Mouse (Mus musculus): Measurements from ENCODE around the gene Wdr4. TPM values are rescaled to one million over a fixed set of nuclear protein-coding genes. Genes with fewer than 3 reads are reported as not detected.

Gene Wdr4
- total and polyA plus RNA-seq, 2 experiments from 2014 or later = 27.0 to 66.0 TPM

GRCm38 (mm10) chr17:31503337-31503736 lies 16.4 kb downstream of the Wdr4 start:
- H3K9ac ChIP-seq (replicated peaks; ENCODE audit: low read length, poor library complexity, severe bottlenecking) = no peak overlapping the region
- no peak overlapping the region for H3K4me2 ChIP-seq (ENCODE audit: low read depth, low read length, poor library complexity, severe bottlenecking)
- no peak overlapping the region for H3K4me3 ChIP-seq (ENCODE audit: low read depth, low read length)
- no peaks in the 10 kb centered on the region for H3K4me1 ChIP-seq (ENCODE audit: insufficient read depth, low read length)
- TF ChIP-seq CTCF (IDR thresholded peaks at IDR 0.05) = no peak
- H3K27me3 ChIP-seq (ENCODE audit: insufficient read depth, low read length) = no peaks in the 10 kb centered on the region
- H3K36me3 ChIP-seq (ENCODE audit: insufficient read depth, low read length) = peaks cover 53% of the 10 kb centered on the region
- H3K27ac ChIP-seq (ENCODE audit: low read depth, low read length) = no peak overlapping the region
- 94% methylated on average over 12 of the region's 12 CpGs for WGBS
- ATAC-seq (ENCODE audit: low FRiP score) (no peak), DNase-seq (ENCODE audit: low spot score) (no peak)
- no peaks in the 10 kb centered on the region for H3K9me3 ChIP-seq (ENCODE audit: low read length)

GRCm38 (mm10) chr17:31502261-31502927 lies 17.4 kb downstream of the Wdr4 start:
- DNase-seq (ENCODE audit: low spot score) = no peak
- Histone ChIP-seq H3K4me2 (ENCODE audit: low read depth, low read length, poor library complexity, severe bottlenecking) (no peak overlapping the region), H3K4me1 (ENCODE audit: insufficient read depth, low read length) (no peaks in the 10 kb centered on the region), H3K36me3 (ENCODE audit: insufficient read depth, low read length) (peaks cover 58% of the 10 kb centered on the region), H3K27ac (ENCODE audit: low read depth, low read length) (no peak overlapping the region), H3K9me3 (ENCODE audit: low read length) (no peaks in the 10 kb centered on the region), H3K4me3 (ENCODE audit: low read depth, low read length) (no peak overlapping the region), H3K27me3 (ENCODE audit: insufficient read depth, low read length) (no peaks in the 10 kb centered on the region), H3K9ac (replicated peaks; ENCODE audit: low read length, poor library complexity, severe bottlenecking) (no peak overlapping the region)
- TF ChIP-seq CTCF (IDR thresholded peaks at IDR 0.05) = no peak
- ATAC-seq (ENCODE audit: low FRiP score) = no peak
- WGBS = 90% methylated on average over 12 of the region's 12 CpGs

DNA sequence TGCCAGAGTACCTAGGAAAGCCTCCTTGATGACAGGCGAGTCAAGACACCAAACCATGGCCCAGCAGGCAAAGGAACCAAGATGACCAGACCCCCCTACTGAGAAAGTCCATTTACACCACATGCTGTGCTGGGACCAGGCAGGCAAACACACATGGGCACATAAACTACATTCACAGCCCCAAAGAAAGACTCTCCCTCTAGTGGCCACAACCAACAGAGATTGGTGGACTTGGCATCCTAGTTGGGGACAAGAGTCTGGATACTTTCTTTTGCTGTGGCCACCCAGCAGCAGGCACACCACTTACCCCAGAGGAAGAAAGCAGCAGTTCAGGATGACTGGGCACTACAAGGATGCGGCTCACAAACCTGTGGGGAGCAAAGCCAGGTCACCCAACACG lies 18.9 kb downstream of the Wdr4 start:
- ATAC-seq (ENCODE audit: low FRiP score) (no peak), DNase-seq (ENCODE audit: low spot score) (no peak)
- H3K9ac ChIP-seq (replicated peaks; ENCODE audit: low read length, poor library complexity, severe bottlenecking) = no peak overlapping the region
- no peaks in the 10 kb centered on the region for H3K4me1 ChIP-seq (ENCODE audit: insufficient read depth, low read length)
- no peaks in the 10 kb centered on the region for H3K9me3 ChIP-seq (ENCODE audit: low read length)
- no peaks in the 10 kb centered on the region for H3K27me3 ChIP-seq (ENCODE audit: insufficient read depth, low read length)
- no peak overlapping the region for H3K27ac ChIP-seq (ENCODE audit: low read depth, low read length)
- TF ChIP-seq CTCF (IDR thresholded peaks at IDR 0.05) = peak; percentile 52
- H3K4me3 ChIP-seq (ENCODE audit: low read depth, low read length) = no peak overlapping the region
- peaks cover 62% of the 10 kb centered on the region for H3K36me3 ChIP-seq (ENCODE audit: insufficient read depth, low read length)
- no peak overlapping the region for H3K4me2 ChIP-seq (ENCODE audit: low read depth, low read length, poor library complexity, severe bottlenecking)
- WGBS = 90% methylated on average over 3 of the region's 3 CpGs

DNA sequence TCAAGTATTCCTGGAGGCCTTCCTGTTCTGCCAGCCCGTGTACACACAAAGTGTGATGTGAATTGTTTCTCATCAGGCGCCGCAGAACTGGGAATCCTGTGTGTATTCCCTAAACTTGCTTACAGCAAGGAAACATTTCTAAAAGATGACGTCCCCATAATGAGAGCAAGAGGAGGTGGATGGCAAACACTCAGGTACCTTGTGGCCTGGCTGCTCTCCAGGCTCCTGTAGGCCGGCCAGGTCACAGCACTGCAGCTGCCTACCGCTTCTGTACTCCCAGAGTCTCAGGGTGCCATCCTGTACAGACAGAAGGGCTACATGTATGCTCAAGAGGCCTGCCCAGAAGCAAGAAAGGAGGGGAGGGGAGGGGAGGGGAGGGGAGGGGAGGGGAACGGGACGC lies 19.4 kb downstream of the Wdr4 start:
- Histone ChIP-seq H3K4me1 (ENCODE audit: insufficient read depth, low read length) (no peaks in the 10 kb centered on the region), H3K27ac (ENCODE audit: low read depth, low read length) (no peak overlapping the region), H3K9me3 (ENCODE audit: low read length) (no peaks in the 10 kb centered on the region), H3K9ac (replicated peaks; ENCODE audit: low read length, poor library complexity, severe bottlenecking) (no peak overlapping the region), H3K4me2 (ENCODE audit: low read depth, low read length, poor library complexity, severe bottlenecking) (no peak overlapping the region), H3K27me3 (ENCODE audit: insufficient read depth, low read length) (no peaks in the 10 kb centered on the region), H3K36me3 (ENCODE audit: insufficient read depth, low read length) (peaks cover 66% of the 10 kb centered on the region), H3K4me3 (ENCODE audit: low read depth, low read length) (no peak overlapping the region)
- 89% methylated on average over 8 of the region's 8 CpGs for WGBS
- DNase-seq (ENCODE audit: low spot score) = no peak
- no peak for TF ChIP-seq CTCF (IDR thresholded peaks at IDR 0.05)
- no peak for ATAC-seq (ENCODE audit: low FRiP score)

- Histone ChIP-seq H3K27ac (ENCODE audit: low read depth, low read length) (no peak overlapping the region), H3K4me1 (ENCODE audit: insufficient read depth, low read length) (no peaks in the 10 kb centered on the region), H3K36me3 (ENCODE audit: insufficient read depth, low read length) (peaks cover 68% of the 10 kb centered on the region), H3K9ac (replicated peaks; ENCODE audit: low read length, poor library complexity, severe bottlenecking) (0 out of 2 replicates have a peak overlapping the region, but pooled peaks have one; percentile 24), H3K9me3 (ENCODE audit: low read length) (no peaks in the 10 kb centered on the region), H3K4me3 (ENCODE audit: low read depth, low read length) (no peak overlapping the region), H3K27me3 (ENCODE audit: insufficient read depth, low read length) (no peaks in the 10 kb centered on the region), H3K4me2 (ENCODE audit: low read depth, low read length, poor library complexity, severe bottlenecking) (no peak overlapping the region)
- 97% methylated on average over 12 of the region's 12 CpGs for WGBS
- no peak for ATAC-seq (ENCODE audit: low FRiP score)
- no peak for TF ChIP-seq CTCF (IDR thresholded peaks at IDR 0.05)
- DNase-seq (ENCODE audit: low spot score) = no peak
Measured at GRCm38 (mm10) chr17:31499725-31500124, 20.1 kb downstream of the Wdr4 start.

GRCm38 (mm10) chr17:31497726-31498125 lies 22.1 kb downstream of the Wdr4 start:
- Histone ChIP-seq H3K27me3 (ENCODE audit: insufficient read depth, low read length) (no peaks in the 10 kb centered on the region), H3K9me3 (ENCODE audit: low read length) (no peaks in the 10 kb centered on the region), H3K36me3 (ENCODE audit: insufficient read depth, low read length) (peaks cover 57% of the 10 kb centered on the region), H3K4me2 (ENCODE audit: low read depth, low read length, poor library complexity, severe bottlenecking) (no peak overlapping the region), H3K9ac (replicated peaks; ENCODE audit: low read length, poor library complexity, severe bottlenecking) (no peak overlapping the region), H3K4me3 (ENCODE audit: low read depth, low read length) (no peak overlapping the region), H3K4me1 (ENCODE audit: insufficient read depth, low read length) (no peaks in the 10 kb centered on the region), H3K27ac (ENCODE audit: low read depth, low read length) (no peak overlapping the region)
- ATAC-seq (ENCODE audit: low FRiP score) (no peak), DNase-seq (ENCODE audit: low spot score) (no peak)
- no peak for TF ChIP-seq CTCF (IDR thresholded peaks at IDR 0.05)
- WGBS = 92% methylated on average over 6 of the region's 6 CpGs
